Mouse (Mus musculus) neural tube, embryonic 11.5 days (tissue): ENCODE results near the gene Siglecg. TPM values are rescaled to one million over a fixed set of nuclear protein-coding genes. Genes with fewer than 3 reads are reported as not detected.

Source experiments
- ATAC-seq: fragments of 200-750 bp; cut with Nextera tagmentation; 2 replicates; pipeline ENCODE4 v1.8.0; 2017; ENCODE audit warnings: moderate number of reproducible peaks, mild to moderate bottlenecking, moderate TSS enrichment, moderate library complexity; ENCODE audit not compliant: insufficient read depth, low FRiP score, low TSS enrichment
- DNase-seq: peaks from one replicate; pipeline ENCODE4 v3.0.0-alpha.2; 2015; ENCODE audit warnings: low spot score
- H3K27ac ChIP-seq: fragments of 300-500 bp; sonication (generic); 2 replicates; pipeline ENCODE4 v1.5.1; 2014; ENCODE audit warnings: low read depth, mild to moderate bottlenecking, low read length
- H3K27me3 ChIP-seq: fragments of 300-500 bp; sonication (generic); 2 replicates; pipeline ENCODE4 v1.6.1; 2014; ENCODE audit warnings: mild to moderate bottlenecking, low read length, mixed read lengths; ENCODE audit not compliant: control insufficient read depth, insufficient read depth
- H3K36me3 ChIP-seq: fragments of 300-500 bp; sonication (generic); 2 replicates; pipeline ENCODE4 v1.6.1; 2014; ENCODE audit warnings: mild to moderate bottlenecking, low read length, moderate library complexity, mixed read lengths; ENCODE audit not compliant: control insufficient read depth, insufficient read depth
- H3K4me1 ChIP-seq: fragments of 300-500 bp; sonication (generic); 2 replicates; pipeline ENCODE4 v1.6.1; 2014; ENCODE audit warnings: low read length, mixed read lengths; ENCODE audit not compliant: control insufficient read depth, insufficient read depth
- H3K4me2 ChIP-seq: fragments of 300-500 bp; sonication (generic); 2 replicates; pipeline ENCODE4 v1.6.1; 2014; ENCODE audit warnings: low read depth, mild to moderate bottlenecking, moderate library complexity
- H3K4me3 ChIP-seq: fragments of 300-500 bp; sonication (generic); 2 replicates; pipeline ENCODE4 v1.5.1; 2014; ENCODE audit warnings: low read depth, low read length
- H3K9ac ChIP-seq: fragments of 300-500 bp; sonication (generic); 2 replicates; pipeline ENCODE4 v1.6.1; 2014; ENCODE audit warnings: mild to moderate bottlenecking, low read length
- H3K9me3 ChIP-seq: fragments of 300-500 bp; sonication (generic); 2 replicates; pipeline ENCODE4 v1.6.1; 2016; ENCODE audit warnings: low read length; ENCODE audit not compliant: control insufficient read depth
- WGBS: fragments of 180-500 bp; shearing (Covaris S2); extraction: QIAGEN DNeasy Blood & Tissue Kit; methylation state at CpG from one replicate; pipeline ENCODE4 v1.1.7; 2014; 5-methylcytosine and 5-hydroxymethylcytosine counted together
- polyA plus RNA-seq: library from polyadenylated mRNA; unstranded; fragments of >200 nt; fragmentation: Nextera tagmentation; extraction: Ambion mirVana; gene quantifications from 2 replicates; pipeline ENCODE4 v1.2.1, GENCODE M21; 2014

Siglecg gene
- polyA plus RNA-seq, 1 experiment from 2014 or later = 0.08 TPM

- WGBS = 90% methylated on average over 2 of the region's 3 CpGs
- no peak overlapping the region for H3K4me3 ChIP-seq
- no peak for ATAC-seq
Observed at GRCm38 (mm10) chr7:43448246-43448645, 40.2 kb downstream of the Siglecg start.

DNA sequence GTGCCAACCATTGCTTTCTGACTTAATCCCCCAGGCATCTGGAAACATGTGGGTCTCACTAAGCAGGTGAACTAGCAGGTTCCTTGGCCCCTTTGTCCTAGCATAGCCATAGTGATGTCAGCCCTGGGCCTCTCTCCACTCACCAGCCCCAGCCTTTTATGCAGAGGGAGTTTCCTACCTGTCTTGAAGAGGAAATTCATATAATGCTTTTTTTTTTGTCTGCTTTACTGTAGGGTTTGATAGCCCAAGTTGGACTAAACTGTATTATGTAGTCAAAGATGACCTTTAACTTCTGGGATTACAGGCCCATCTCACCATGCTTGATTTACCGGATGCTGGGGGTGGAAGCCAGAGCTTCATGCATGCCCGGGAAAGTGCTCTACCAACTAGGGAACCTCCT lies 41.8 kb downstream of the Siglecg start:
- H3K27me3 ChIP-seq = no peaks in the 10 kb centered on the region
- no peak overlapping the region for H3K4me2 ChIP-seq
- H3K4me3 ChIP-seq = no peak overlapping the region
- H3K27ac ChIP-seq = no peak overlapping the region
- no peaks in the 10 kb centered on the region for H3K9me3 ChIP-seq
- 81% methylated on average over 2 of the region's 2 CpGs for WGBS
- ATAC-seq = no peak
- H3K9ac ChIP-seq = no peak overlapping the region
- peaks cover 4% of the 10 kb centered on the region for H3K36me3 ChIP-seq
- 0 out of 2 replicates have a peak, but pooled peaks cover 1% of the 10 kb centered on the region for H3K4me1 ChIP-seq
- no peak for DNase-seq

More at GRCm38 (mm10) chr7:43448246-43448645, 40.2 kb downstream of the Siglecg start:
- H3K27me3 ChIP-seq = no peaks in the 10 kb centered on the region
- no peak overlapping the region for H3K4me2 ChIP-seq
- H3K9ac ChIP-seq = no peak overlapping the region
- H3K36me3 ChIP-seq = no peaks in the 10 kb centered on the region; the same call in 1 of the 2 replicates
- H3K9me3 ChIP-seq = no peaks in the 10 kb centered on the region
- DNase-seq = no peak
- H3K4me1 ChIP-seq = 0 out of 2 replicates have a peak, but pooled peaks cover 4% of the 10 kb centered on the region
- H3K27ac ChIP-seq = no peak overlapping the region

DNA sequence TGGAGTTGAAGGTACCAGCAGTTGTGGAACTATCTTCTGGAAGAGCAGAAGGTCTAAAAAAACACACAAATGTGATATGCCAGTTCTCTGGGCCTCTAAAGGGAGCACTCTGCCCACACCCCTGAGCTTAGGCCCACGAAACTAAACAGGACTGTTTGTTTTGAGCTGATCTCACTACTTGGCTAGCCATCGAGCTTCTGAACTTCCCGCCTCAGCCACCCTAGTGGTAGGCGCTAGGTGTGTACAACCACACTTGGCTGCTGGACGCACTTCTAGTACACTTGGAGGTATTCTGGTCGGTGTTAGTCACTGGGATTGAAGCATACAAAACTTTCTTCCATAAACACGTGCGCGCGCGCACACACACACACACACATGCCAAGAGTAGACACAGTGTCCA lies 43.7 kb downstream of the Siglecg start:
- Histone ChIP-seq H3K27me3 (no peaks in the 10 kb centered on the region), H3K4me3 (no peak overlapping the region), H3K36me3 (peaks cover 4% of the 10 kb centered on the region), H3K4me1 (no peaks in the 10 kb centered on the region), H3K9ac (no peak overlapping the region), H3K27ac (no peak overlapping the region), H3K9me3 (no peaks in the 10 kb centered on the region), H3K4me2 (no peak overlapping the region)
- DNase-seq = no peak
- 93% methylated on average over 11 of the region's 11 CpGs for WGBS
- ATAC-seq = no peak

- no peak overlapping the region for H3K27ac ChIP-seq
- H3K4me2 ChIP-seq = no peak overlapping the region
- H3K4me3 ChIP-seq = no peak overlapping the region
- peaks cover 6% of the 10 kb centered on the region for H3K36me3 ChIP-seq
- WGBS = 44% methylated on average over 4 of the region's 4 CpGs
- no peaks in the 10 kb centered on the region for H3K9me3 ChIP-seq
- no peak overlapping the region for H3K9ac ChIP-seq
- no peaks in the 10 kb centered on the region for H3K4me1 ChIP-seq
- no peak for DNase-seq
- H3K27me3 ChIP-seq = no peaks in the 10 kb centered on the region
- ATAC-seq = no peak
Observed at GRCm38 (mm10) chr7:43452609-43453008, 44.6 kb downstream of the Siglecg start.

DNA sequence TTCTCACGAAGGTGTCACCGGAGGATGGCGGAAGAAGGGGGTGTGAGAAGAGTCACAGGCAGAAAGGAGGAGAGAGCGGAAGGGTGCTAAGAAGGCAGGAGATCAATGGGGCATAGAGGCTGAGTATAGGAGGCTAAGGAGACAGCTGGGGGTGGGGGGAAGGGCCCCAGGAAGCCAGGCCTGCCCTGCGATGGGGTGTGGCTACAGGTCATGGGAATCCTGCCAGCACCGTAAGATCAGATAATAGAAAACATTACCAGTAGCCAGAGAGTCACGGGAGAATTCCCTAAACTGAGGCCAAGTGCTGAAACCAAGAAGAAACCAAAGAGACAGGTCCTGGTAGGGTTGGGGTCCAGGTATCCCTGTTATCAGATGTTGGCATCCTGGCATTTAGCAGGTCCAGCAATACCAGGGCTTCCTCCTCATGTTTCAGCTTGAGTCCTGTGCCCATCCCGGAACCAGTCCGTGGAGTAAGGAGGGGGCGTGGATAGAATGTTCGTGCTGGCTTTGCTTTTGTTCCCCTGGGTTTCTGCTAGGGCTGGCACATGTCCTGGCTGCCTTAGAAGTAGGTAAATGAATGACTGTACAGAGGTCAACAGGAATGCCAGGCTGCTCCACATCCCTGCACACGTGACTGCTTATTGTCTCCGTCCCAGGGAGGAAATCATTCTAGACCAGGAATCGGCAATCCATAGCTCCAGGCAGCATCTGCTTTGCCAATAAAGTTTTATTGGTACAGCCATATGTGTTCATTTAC lies 45.8 kb downstream of the Siglecg start:
- DNase-seq = no peak
- Histone ChIP-seq H3K36me3 (peaks cover 6% of the 10 kb centered on the region), H3K4me3 (no peak overlapping the region), H3K9ac (no peak overlapping the region), H3K4me2 (no peak overlapping the region), H3K27me3 (no peaks in the 10 kb centered on the region), H3K27ac (no peak overlapping the region), H3K4me1 (no peaks in the 10 kb centered on the region), H3K9me3 (no peaks in the 10 kb centered on the region)
- WGBS = 91% methylated on average over 14 of the region's 14 CpGs
- no peak for ATAC-seq

GRCm38 (mm10) chr7:43454371-43454770 lies 46.4 kb downstream of the Siglecg start:
- Histone ChIP-seq H3K4me2 (no peak overlapping the region), H3K36me3 (peaks cover 6% of the 10 kb centered on the region), H3K9ac (no peak overlapping the region), H3K27ac (no peak overlapping the region), H3K4me1 (no peaks in the 10 kb centered on the region), H3K4me3 (no peak overlapping the region), H3K9me3 (no peaks in the 10 kb centered on the region), H3K27me3 (no peaks in the 10 kb centered on the region)
- 94% methylated on average over 6 of the region's 6 CpGs for WGBS
- DNase-seq (no peak), ATAC-seq (no peak)

DNA sequence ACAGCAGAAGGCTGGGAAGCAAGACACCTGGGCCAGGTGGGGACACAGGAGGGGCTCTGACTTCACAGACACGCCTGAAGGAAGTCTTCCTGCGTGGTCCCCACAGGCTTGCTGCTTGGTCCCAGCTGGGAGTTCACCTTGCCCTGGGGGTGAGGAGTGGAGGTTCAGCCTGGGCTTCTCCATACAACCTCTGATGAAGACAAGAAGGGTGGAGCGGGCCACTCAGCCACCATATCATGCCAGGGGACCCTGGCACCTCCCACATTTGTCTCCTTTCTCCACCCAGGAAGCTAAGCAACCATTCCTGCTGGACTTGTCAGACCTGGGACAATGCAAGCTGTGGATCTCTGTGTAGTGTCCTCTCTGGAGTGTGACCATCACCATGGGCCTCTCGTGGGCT lies 54.8 kb downstream of the Siglecg start, which contains the start of gene Vsig10l:
Gene Vsig10l (plus strand): TSS at position 301 of the 400 bp plus-strand sequence.
- Histone ChIP-seq H3K4me3 (no peak within 1 kb of the TSS), H3K36me3 (no peaks in the 10 kb centered on the region), H3K9ac (no peak within 1 kb of the TSS), H3K4me2 (no peak within 1 kb of the TSS), H3K27me3 (peaks cover 7% of the 10 kb centered on the region; the same call in 1 of the 2 replicates), H3K9me3 (no peaks in the 10 kb centered on the region), H3K4me1 (no peaks in the 10 kb centered on the region), H3K27ac (no peak within 1 kb of the TSS)
- 69% methylated on average over 4 of the region's 4 CpGs for WGBS
- no peak for ATAC-seq
- DNase-seq = no peak

DNA sequence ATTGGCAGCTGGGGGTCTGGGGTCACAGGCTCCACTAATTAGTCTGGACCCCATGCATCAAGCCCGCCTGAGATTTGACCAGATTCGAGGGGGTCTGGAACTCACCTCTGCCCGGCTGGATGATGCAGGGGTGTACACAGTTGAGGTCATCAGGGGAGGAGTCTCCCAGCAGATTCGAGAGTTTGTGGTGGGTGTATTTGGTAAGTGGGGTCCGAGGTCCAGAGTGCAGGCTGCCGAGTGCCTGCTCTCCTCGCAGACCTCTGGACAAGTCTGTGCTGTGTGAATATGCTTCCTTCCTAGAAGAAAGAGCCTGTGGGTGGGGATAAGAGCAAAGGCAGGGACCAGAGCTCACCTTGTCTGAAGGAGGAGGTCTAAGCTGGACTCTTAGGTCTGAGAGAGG lies 56.0 kb downstream of the Siglecg start:
- H3K4me2 ChIP-seq = no peak overlapping the region
- H3K4me1 ChIP-seq = no peaks in the 10 kb centered on the region
- no peaks in the 10 kb centered on the region for H3K9me3 ChIP-seq
- ATAC-seq (no peak), DNase-seq (no peak)
- H3K27me3 ChIP-seq = peaks cover 7% of the 10 kb centered on the region; the same call in 1 of the 2 replicates
- no peak overlapping the region for H3K4me3 ChIP-seq
- H3K27ac ChIP-seq = no peak overlapping the region
- no peak overlapping the region for H3K9ac ChIP-seq
- H3K36me3 ChIP-seq = no peaks in the 10 kb centered on the region
- 87% methylated on average over 7 of the region's 7 CpGs for WGBS

GRCm38 (mm10) chr7:43464864-43465343 lies 56.9 kb downstream of the Siglecg start:
- peak; percentile 73; the same call in 1 of the 2 replicates for ATAC-seq
- H3K27me3 ChIP-seq = peaks cover 7% of the 10 kb centered on the region; the same call in 1 of the 2 replicates
- H3K27ac ChIP-seq = no peak overlapping the region
- 8% methylated on average over 35 of the region's 35 CpGs for WGBS
- DNase-seq = peak; percentile 73
- H3K9me3 ChIP-seq = no peaks in the 10 kb centered on the region
- H3K9ac ChIP-seq = 0 out of 2 replicates have a peak overlapping the region, but pooled peaks have one; percentile 15
- H3K4me1 ChIP-seq = no peaks in the 10 kb centered on the region
- peak overlapping the region; percentile 65 for H3K4me2 ChIP-seq
- H3K36me3 ChIP-seq = no peaks in the 10 kb centered on the region
- H3K4me3 ChIP-seq = peak overlapping the region; percentile 37
